Mouse (Mus musculus) kidney, adult 2 months (tissue): ENCODE measurements around the gene Zfp62.

Source experiments
- CTCF ChIP-seq: fragments of 200-500 bp; conservative IDR thresholded peaks from 2 replicates; pipeline ENCODE4 v1.5.1; 2011; ENCODE audit warnings: low read depth, mild to moderate bottlenecking, control low read depth, low read length, moderate library complexity, mixed read lengths; ENCODE audit not compliant: insufficient read depth, insufficient read length
- POLR2A ChIP-seq: fragments of 200-500 bp; IDR thresholded peaks from one replicate; pipeline ENCODE4 v1.6.1; 2011; ENCODE audit warnings: low read depth, low read length, control low read depth

DNA sequence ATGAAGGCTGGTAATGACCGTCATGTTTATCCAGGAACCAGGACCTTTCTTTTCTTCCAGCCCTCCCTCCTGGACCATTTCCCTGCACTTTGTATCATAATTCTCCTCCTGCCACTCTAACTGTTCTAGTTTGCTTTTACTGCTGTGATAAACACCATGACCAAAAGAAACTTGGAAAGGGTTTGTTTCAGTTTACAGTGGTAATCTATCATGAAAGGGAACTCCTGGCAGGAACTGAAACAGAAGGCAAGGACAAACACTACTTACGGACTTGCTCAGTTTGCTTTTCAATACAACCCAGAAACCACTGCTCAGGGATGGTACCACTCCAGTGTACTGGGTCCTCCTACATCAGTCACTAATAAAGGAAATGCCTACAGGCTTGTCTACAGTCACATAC, 34.4 kb downstream of the Zfp62 start:
- no peak for TF ChIP-seq CTCF
- TF ChIP-seq POLR2A, result no peak
